Mouse (Mus musculus) embryo, embryonic 10.5 days (tissue): ENCODE data around the gene Rragd.
A peak's percentile ranks its signal among the peaks of the same experiment; 100 is the strongest.
"Not testable (repeated sequence)": the region's sequence is repeated elsewhere in the genome, so short reads cannot be mapped to it uniquely, and the experiment has no call there.

ENCODE experiments used
- DNase-seq: peaks from one replicate; pipeline ENCODE4 v3.0.0-alpha.2; 2015; ENCODE audit warnings: low spot score

Gene Rragd

GRCm38 (mm10) chr4:32985684-32986083, 2.8 kb downstream of the Rragd start:
- peak; percentile 73 for DNase-seq

GRCm38 (mm10) chr4:32987006-32987405, 4.2 kb downstream of the Rragd start:
- DNase-seq: peak; percentile 21

DNA sequence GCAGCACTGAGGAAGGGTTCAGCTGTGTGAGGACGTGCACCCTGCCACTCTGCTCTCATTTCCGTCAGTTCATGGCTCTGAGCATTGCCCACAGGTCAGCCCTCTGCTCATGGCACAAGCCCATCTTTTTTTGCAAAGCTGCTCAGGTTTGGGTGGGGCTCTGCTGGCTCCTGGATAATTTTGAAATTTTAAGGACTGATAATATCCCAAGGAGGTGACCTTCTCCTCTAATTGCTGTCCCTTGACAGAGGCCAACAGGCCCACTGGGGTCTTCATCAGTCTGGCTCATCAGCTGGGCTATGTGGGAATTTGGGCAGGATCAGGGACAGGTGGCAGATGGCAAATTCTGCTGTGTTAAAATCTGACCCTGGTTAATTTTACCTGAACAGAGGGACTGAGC, 6.5 kb downstream of the Rragd start:
- DNase-seq: no peak

DNA sequence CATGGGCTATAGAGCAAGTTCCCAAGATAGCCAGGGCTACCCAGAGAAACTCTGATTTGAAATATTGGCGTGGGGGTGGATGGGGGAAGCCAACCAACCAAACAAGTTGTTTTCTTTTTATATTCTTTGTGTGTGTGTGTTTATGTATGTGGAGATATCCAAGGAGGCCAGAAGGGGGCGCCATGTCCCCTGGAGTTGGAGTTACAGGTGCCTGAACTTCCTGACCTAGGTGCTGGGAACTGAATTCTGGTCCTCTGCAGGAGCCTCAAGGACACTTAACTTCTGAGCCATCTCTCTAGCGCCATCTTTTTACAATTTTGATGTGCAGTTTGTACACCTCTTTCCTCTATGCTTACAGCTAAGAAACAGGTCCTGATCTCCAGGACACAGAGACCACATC, 11.3 kb downstream of the Rragd start:
- no peak for DNase-seq

- no peak for DNase-seq
Observed at GRCm38 (mm10) chr4:32996083-32996482, 13.2 kb downstream of the Rragd start.

GRCm38 (mm10) chr4:32997571-32997970, 14.7 kb downstream of the Rragd start:
- DNase-seq: no peak

GRCm38 (mm10) chr4:32998996-32999395, 16.2 kb downstream of the Rragd start:
- DNase-seq: no peak

DNA sequence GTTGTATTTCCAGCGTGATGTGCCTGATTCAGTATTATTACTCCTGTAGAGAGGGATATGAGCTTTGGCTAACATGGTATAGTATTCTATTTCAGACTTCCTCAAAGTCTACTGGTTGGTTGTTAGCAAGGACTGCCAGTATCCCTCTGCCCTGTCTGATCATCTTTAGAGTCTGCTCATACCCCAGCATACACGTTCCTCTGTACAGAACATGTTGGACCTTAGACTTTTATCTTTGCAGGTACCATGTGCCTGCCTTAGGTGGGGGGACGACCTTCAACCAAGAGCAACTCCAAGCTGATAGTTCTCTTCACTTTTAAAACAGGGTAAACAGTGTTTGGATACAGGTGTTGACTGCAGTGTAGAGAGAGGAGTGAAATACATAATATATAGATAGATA, 19.2 kb downstream of the Rragd start:
- no peak for DNase-seq

- DNase-seq: not testable (repeated sequence)
Observed at GRCm38 (mm10) chr4:33005595-33006470, 23.0 kb downstream of the Rragd start.

- DNase-seq: no peak
Observed at GRCm38 (mm10) chr4:33006844-33007243, 24.0 kb downstream of the Rragd start.

- no peak for DNase-seq
Observed at GRCm38 (mm10) chr4:33007443-33008217, 24.8 kb downstream of the Rragd start.

GRCm38 (mm10) chr4:33010078-33010477, 27.2 kb downstream of the Rragd start:
- no peak for DNase-seq

DNA sequence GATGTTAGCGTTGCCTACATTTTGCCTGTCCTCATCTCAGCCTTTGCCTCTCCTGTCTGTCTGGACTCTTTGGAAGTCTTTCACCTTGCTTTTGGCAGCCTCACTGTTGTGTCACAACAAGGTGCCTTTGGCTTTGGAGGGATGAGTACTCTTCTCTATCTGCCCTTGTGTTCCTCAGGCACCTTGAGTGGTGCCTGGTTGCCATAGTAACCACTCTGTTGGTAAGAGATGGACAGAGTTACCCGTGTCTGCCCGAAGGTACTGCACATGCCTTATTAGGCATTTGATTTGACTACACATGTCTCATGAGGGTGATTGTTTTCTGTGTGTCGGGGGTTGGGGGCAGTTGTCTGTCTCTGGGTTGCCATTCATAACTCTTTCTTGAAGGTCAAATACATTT, 29.6 kb downstream of the Rragd start:
- no peak for DNase-seq

DNA sequence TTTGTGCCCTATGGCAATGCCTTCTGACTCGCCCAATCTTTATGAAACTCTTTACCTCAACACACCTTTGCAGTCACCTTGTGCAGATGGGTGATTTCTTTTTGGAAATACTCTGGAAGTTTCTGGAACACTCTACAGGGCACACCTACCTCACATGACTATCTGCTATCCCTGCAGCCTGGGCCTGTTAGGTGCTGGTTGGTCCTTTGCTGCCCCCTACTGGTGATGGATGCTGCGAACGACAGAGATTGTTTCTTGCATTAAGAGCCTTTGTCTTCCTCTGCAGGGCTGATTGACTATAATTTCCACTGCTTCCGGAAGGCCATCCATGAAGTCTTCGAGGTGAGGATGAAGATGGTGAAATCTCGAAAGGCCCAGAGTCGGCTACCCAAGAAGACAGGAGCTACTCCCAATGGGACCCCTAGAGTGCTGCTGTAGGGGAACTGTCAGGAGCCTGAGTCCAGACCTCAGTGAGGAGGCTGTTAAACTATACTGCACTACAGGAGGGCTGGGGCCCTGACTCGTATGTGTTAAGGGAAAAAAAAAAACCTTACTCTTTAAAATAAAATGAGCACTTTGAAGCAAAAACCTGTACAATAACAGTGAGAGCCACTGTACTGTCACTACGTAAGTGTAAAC, 35.6 kb downstream of the Rragd start:
- DNase-seq: peak; percentile 92

GRCm38 (mm10) chr4:33024420-33024819, 41.6 kb downstream of the Rragd start:
- no peak for DNase-seq

- DNase-seq: no peak
Observed at GRCm38 (mm10) chr4:33029104-33029503, 46.3 kb downstream of the Rragd start.

DNA sequence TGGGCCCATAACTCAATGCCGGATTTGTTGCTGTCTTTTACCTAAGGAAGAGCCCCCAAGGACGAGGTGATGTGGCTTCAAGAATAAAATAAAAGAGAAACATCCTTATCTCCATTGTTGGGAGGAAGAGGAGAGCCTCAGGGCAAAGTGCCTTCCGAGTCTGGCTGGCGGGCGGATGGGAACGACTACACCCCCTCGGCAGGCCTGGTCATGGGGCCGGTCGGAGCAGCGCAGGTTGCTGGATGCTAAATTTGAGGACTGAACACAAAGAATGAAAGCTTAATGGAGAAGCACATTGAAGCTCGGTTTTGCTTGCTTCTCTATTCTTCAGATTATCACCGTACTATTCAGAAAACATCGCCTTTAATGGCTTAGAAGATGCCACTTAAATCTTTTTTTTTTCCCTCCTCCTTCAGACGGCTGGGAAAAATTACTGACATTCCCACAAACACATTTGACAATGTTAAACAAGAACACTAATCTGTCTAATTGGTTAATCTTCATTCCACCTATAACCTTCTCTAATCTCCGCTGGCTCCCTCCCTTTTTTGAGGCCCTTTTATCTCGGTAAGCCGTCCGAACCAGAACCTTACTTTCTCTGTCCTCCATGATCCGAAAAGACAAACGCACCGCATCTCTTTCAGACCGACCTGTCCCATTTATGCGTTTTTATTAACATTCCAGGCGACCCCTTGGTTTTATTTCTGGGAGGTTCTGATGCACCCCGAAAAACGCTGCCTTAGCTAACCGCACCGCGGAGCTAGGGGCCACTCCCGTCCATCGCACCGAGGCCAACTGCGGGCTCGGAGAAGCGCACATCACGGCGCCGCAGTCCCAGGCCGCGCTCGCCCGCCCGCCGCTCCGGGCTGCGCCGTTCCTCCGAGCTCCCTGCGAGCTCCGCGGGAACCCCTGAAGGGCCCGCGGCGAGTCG, 47.7 kb downstream of the Rragd start:
- DNase-seq: peak; percentile 68

DNA sequence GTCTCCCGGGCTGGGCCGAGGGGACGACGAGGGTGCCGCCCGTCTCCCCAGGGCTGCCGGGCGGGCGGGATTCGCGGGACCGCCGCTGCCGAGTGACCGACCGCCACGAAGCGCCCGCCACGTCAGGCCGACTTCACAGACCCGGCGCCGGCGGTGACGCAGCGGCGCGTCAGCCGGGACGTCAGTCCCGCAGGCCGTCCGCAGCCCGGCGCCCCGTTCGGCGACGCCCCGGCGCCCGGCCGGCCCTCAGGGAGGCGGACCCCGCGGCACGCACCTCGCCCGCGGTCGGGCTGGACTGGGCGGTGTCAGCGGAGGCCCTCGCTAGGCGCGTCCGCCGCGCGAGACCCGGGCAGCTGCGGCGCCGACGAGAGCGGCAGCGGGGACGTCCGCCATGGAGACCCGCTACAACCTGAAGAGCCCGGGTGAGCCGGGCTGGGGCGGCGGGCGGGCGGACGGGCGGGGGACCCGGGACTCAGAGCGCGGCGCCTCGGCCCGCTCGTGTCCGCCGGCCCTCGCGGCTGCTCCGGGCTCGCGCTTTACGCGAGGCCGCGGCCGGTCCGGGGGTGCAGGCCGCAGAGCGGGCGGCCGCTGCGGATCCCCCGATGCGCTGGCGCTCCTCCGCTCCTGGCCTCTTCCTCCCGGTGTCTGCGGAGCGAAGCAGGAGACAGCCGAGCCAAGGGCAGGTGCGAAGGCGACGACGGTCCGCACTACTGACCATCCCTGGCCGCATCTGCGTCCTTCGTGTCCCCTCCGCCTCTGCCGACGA, 48.5 kb downstream of the Rragd start, which contains the start of gene Ube2j1:
Ube2j1 (plus strand) TSS at position 222 of the 766 bp plus-strand sequence.
- peak; percentile 88 for DNase-seq

GRCm38 (mm10) chr4:33032045-33032444, 49.2 kb downstream of the Rragd start:
- peak; percentile 17 for DNase-seq

DNA sequence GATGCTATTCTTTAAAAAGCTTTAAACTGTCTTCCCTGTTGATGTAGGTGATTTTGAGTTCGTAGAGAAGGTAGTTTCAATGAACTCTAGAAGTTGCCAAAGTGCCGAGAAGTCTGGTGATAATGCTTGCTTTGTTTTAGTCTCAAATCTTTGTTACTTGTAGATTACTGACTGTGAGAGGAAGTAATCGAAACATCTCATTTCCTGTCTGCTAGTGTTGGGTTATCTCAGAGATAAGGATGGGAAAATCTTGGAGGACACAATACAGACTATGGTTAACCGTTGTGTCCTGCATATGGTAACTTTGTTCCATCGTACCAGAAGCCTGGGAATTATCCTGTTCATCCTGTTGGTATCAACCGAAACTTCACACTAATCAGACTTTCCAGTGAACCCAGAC, 50.7 kb downstream of the Rragd start:
- DNase-seq: no peak

- DNase-seq: no peak
Observed at GRCm38 (mm10) chr4:33039826-33040225, 57.0 kb downstream of the Rragd start.
